In genomic region chr4:129580347-129580746, GRCm38 (mm10) we compare ENCODE assay signal across 10 mouse cellular contexts. TPM values are rescaled to one million over a fixed set of nuclear protein-coding genes. Genes with fewer than 3 reads are reported as not detected.
DNase-seq lines count a peak whose midpoint lies in the region; TF ChIP-seq lines count a peak whose summit lies in the region.
"Had no signal": no experiment of that assay in that cellular context is flagged by ENCODE, and none has a peak within 500 bp of the region (broad histone marks: within the 10 kb centered on the region; RNA-seq: fewer than 3 reads in every experiment).

No protein-coding gene starts in this region.

- 61% methylated on average over 7 of the region's 7 CpGs for WGBS in kidney, adult 2 months

- H3K27me3 ChIP-seq in kidney, adult 2 months (replicated peaks; ENCODE audit: control insufficient read depth, insufficient read depth, low read length): no peaks in the 10 kb centered on the region

- H3K27ac ChIP-seq in kidney, adult 2 months (ENCODE audit: insufficient read depth, low read depth, low read length): peak overlapping the region; percentile 54; the same call in 1 of the 2 replicates

- TF ChIP-seq CTCF in kidney, adult 2 months (conservative IDR thresholded peaks at IDR 0.05; ENCODE audit: insufficient read depth, insufficient read length, low read depth, low read length): no peak

- no peak for TF ChIP-seq POLR2A in kidney, adult 2 months (IDR thresholded peaks at IDR 0.05; ENCODE audit: low read depth, low read length)

- peaks cover 3% of the 10 kb centered on the region; the same call in 1 of the 2 replicates for H3K4me1 ChIP-seq in kidney, adult 2 months (ENCODE audit: control insufficient read depth, insufficient read depth, low read length)

- H3K36me3 ChIP-seq in kidney, adult 2 months (ENCODE audit: control insufficient read depth, insufficient read depth, low read length): no peaks in the 10 kb centered on the region

- no peak for DNase-seq in kidney, adult 2 months
- DNase-seq in kidney, adult 18-20 months: no peak
- DNase-seq in CD4-positive helper T cell, adult 2 months (ENCODE audit: low read depth, low spot score): peak; percentile 78
- peak; percentile 85 for DNase-seq in R1 (ENCODE audit: low read depth, low spot score)
- DNase-seq in induced T-regulatory cell, adult 2 months (ENCODE audit: low read depth): peak; percentile 93
- DNase-seq in adrenal gland, adult 8-10 months: no peak
- DNase-seq in urinary bladder, postnatal 36 days (ENCODE audit: low spot score in 2 of 2): no peak
- no peak for DNase-seq in gastrocnemius, adult 18-20 months (ENCODE audit: low spot score)
- DNase-seq: heart, adult 11 months; kidney, postnatal 10 days had no signal

- no peak overlapping the region for H3K4me3 ChIP-seq in kidney, adult 2 months (ENCODE audit: insufficient read depth, low read depth, low read length)

RNA-seq across cellular contexts. Expression of gene Fam167b, which starts 2.0 kb away (rescaled TPM):
- polyA plus RNA-seq in kidney, adult 2 months (2012; rRNA removed): 24.6 and 27.2 TPM in 2 replicates
- total RNA-seq in adrenal gland, adult 8-10 months (2022): 10 to 100 TPM; 25.5 to 43.5 (median 29.0) TPM
- total RNA-seq in gastrocnemius, adult 18-20 months (2021): not detected

RNA-seq across cellular contexts. Expression of gene Lck, which starts 6.9 kb away (rescaled TPM):
- 2.3 and 12.7 TPM in 2 replicates for polyA plus RNA-seq in kidney, adult 2 months (2012; rRNA removed)
- total RNA-seq in adrenal gland, adult 8-10 months (2022): 1 to 10 TPM; 1.9 to 3.5 (median 2.6) TPM
- total RNA-seq in gastrocnemius, adult 18-20 months (2021): not detected

RNA-seq across cellular contexts. Expression of gene Eif3i, which starts 20.1 kb away (rescaled TPM):
- 311 TPM in 2 replicates for polyA plus RNA-seq in kidney, adult 2 months (2012; rRNA removed)
- 100 to 1,000 TPM; 174 to 190 (median 182) TPM for total RNA-seq in adrenal gland, adult 8-10 months (2022)
- total RNA-seq in gastrocnemius, adult 18-20 months (2021): 100 to 1,000 TPM; 132 to 136 TPM

RNA-seq across cellular contexts. Expression of gene Tmem234, which starts 20.1 kb away (rescaled TPM):
- polyA plus RNA-seq in kidney, adult 2 months (2012; rRNA removed): 160 and 162 TPM in 2 replicates
- 100 to 1,000 TPM; 104 to 120 (median 109) TPM for total RNA-seq in adrenal gland, adult 8-10 months (2022)
- 10 to 100 TPM; 28.8 to 32.9 TPM for total RNA-seq in gastrocnemius, adult 18-20 months (2021)

RNA-seq across cellular contexts. Expression of gene Dcdc2b, which starts 33.7 kb away (rescaled TPM):
- polyA plus RNA-seq in kidney, adult 2 months (2012; rRNA removed): 2.2 and 3.7 TPM in 2 replicates
- 1 to 10 TPM; 1.4 to 4.2 (median 2.8) TPM for total RNA-seq in adrenal gland, adult 8-10 months (2022)
- under 1 TPM; 0.71 to 0.84 TPM for total RNA-seq in gastrocnemius, adult 18-20 months (2021)

Comparison
In these comparisons a context has a peak if more than half of its experiments do, and no peak if none do; other contexts are left out.
1. DNase-seq: peak in CD4-positive helper T cell, adult 2 months (single experiment), R1 (single experiment) and induced T-regulatory cell, adult 2 months (single experiment); none in kidney, adult 2 months (single experiment), kidney, adult 18-20 months (single experiment), adrenal gland, adult 8-10 months (single experiment), urinary bladder, postnatal 36 days (0 of 2) and gastrocnemius, adult 18-20 months (single experiment).
2. RNA of gene Fam167b, which starts 2.0 kb away (total RNA-seq): 25.5 to 43.5 TPM in adrenal gland, adult 8-10 months; not detected in gastrocnemius, adult 18-20 months; every median in the first group is over 10 times any median in the second.